Mouse (Mus musculus) forebrain, embryonic 13.5 days (tissue): ENCODE results near the gene Rcbtb2. TPM values are rescaled to one million over a fixed set of nuclear protein-coding genes. Genes with fewer than 3 reads are reported as not detected.
A peak's percentile ranks its signal among the peaks of the same experiment; 100 is the strongest.

Experiments used
- ATAC-seq: fragments of 200-750 bp; cut with Nextera tagmentation; 2 replicates; pipeline ENCODE4 v1.8.0; 2017
- H3K27ac ChIP-seq: fragments of 300-500 bp; sonication (generic); 2 replicates; pipeline ENCODE4 v1.5.1; 2015; ENCODE audit warnings: inconsistent platforms, mild to moderate bottlenecking, moderate library complexity
- H3K27me3 ChIP-seq: fragments of 300-500 bp; sonication (generic); 2 replicates; pipeline ENCODE4 v1.6.1; 2015; ENCODE audit warnings: mild to moderate bottlenecking, inconsistent platforms
- H3K36me3 ChIP-seq: fragments of 300-500 bp; sonication (generic); 2 replicates; pipeline ENCODE4 v1.6.1; 2015; ENCODE audit warnings: mild to moderate bottlenecking, inconsistent platforms; ENCODE audit not compliant: poor library complexity, severe bottlenecking
- H3K4me1 ChIP-seq: fragments of 300-500 bp; sonication (generic); 2 replicates; pipeline ENCODE4 v1.6.1; 2015; ENCODE audit warnings: inconsistent platforms
- H3K4me2 ChIP-seq: fragments of 300-500 bp; sonication (generic); 2 replicates; pipeline ENCODE4 v1.6.1; 2015; ENCODE audit warnings: inconsistent platforms, mild to moderate bottlenecking, moderate library complexity
- H3K4me3 ChIP-seq: fragments of 300-500 bp; sonication (generic); 2 replicates; pipeline ENCODE4 v1.5.1; 2015; ENCODE audit warnings: mild to moderate bottlenecking, inconsistent platforms
- H3K9ac ChIP-seq: fragments of 300-500 bp; sonication (generic); 2 replicates; pipeline ENCODE4 v1.6.1; 2015; ENCODE audit warnings: mild to moderate bottlenecking, inconsistent platforms
- H3K9me3 ChIP-seq: fragments of 300-500 bp; sonication (generic); replicated peaks from 2 replicates; pipeline ENCODE4 v1.6.1; 2016; ENCODE audit warnings: inconsistent platforms
- WGBS: fragments of 180-500 bp; shearing (Covaris S2); methylation state at CpG from one replicate; pipeline ENCODE4 v1.1.7; 2015; 5-methylcytosine and 5-hydroxymethylcytosine counted together
- polyA plus RNA-seq: library from polyadenylated mRNA; unstranded; fragments of >200 nt; fragmentation: Nextera tagmentation; extraction: Ambion mirVana; gene quantifications from 2 replicates; pipeline ENCODE4 v1.2.1, GENCODE M21; 2015

The Rcbtb2 gene
- polyA plus RNA-seq, 1 experiment from 2014 or later, result 111 TPM

DNA sequence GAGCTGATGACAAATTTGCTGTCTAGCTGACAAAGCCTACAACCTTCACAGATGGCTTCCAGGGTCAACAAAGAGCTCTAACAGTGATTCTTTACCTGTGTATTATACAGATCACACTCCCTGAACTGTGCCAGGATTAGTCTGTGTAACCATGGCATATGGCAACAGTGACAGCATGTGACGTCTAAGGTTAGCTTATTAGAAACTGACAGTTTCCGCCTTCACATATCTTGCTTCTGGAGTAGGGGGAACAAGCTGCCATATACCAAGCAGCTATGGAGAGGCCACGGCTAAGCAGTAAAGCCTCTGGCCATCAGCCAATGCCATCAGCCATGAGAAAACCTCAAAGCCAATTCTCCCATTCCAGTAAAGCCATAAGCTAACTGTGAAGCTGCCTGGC is 103.5 kb downstream of the Rcbtb2 start:
- WGBS, result 60% methylated on average over 3 of the region's 3 CpGs
- peak; percentile 70 for ATAC-seq
- Histone ChIP-seq H3K27me3 (no peaks in the 10 kb centered on the region), H3K36me3 (peaks cover 3% of the 10 kb centered on the region; the same call in 1 of the 2 replicates), H3K4me1 (peaks cover 17% of the 10 kb centered on the region), H3K9me3 (no peaks in the 10 kb centered on the region), H3K4me2 (no peak overlapping the region), H3K27ac (peak overlapping the region; percentile 7; the same call in 1 of the 2 replicates), H3K4me3 (no peak overlapping the region), H3K9ac (no peak overlapping the region)

DNA sequence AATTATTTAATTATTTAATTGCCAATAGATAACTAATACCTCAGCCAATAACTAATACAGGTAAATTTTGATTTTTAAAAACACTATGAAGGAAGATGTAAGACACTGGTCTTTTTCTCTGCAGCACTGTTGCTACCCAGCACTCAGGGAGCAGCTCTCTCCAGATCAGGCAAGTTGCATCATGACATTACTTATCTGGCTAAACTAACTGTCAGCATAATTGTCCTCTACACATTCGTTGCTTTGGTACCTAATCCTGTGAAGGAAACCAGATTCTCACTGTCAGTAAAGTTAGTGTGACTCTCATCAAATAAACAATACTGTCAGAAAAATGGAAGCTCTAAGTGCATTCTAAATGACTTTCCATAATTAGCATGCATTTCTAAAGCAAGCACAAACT is 104.0 kb downstream of the Rcbtb2 start:
- Histone ChIP-seq H3K9me3 (no peaks in the 10 kb centered on the region), H3K4me1 (peaks cover 22% of the 10 kb centered on the region), H3K27ac (no peak overlapping the region), H3K9ac (no peak overlapping the region), H3K36me3 (peaks cover 3% of the 10 kb centered on the region; the same call in 1 of the 2 replicates), H3K4me2 (no peak overlapping the region), H3K27me3 (no peaks in the 10 kb centered on the region), H3K4me3 (no peak overlapping the region)
- 30% methylated on average over 1 of the region's 1 CpGs for WGBS
- ATAC-seq, result no peak; the same call in 1 of the 2 replicates

DNA sequence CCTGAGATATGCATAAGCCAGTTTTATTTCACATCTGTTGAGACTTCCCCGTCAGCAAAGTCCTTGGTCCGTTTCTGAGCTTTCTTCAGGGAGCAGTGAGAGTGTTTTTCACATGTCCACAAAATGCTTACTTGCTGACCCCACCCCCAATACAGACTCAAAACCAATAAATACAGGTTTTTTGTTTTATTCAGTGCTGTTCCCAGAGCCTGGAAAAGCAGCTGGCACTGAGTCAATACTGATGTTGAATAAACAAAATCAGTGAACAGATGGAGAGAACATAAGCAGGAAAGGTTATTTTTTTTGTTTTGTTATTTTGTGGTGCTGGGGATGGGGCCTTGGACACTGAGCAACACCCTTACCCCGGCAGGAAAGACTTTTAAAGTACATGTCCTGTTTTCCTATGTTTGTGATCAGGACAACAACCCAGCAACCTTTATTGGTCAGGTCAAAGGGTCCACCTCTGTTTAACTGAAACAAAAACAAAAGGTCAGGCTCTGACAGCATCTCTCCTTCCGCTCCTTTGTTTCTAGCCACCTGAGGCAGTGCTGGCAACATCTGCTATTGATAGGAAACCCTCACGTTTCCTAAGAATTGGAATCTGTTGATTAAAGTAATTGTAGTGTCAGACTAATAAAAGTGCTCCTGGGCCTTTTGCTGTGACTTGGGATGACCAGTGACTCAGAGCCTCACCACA is 108.6 kb downstream of the Rcbtb2 start:
- Histone ChIP-seq H3K4me2 (no peak overlapping the region), H3K36me3 (peaks cover 3% of the 10 kb centered on the region; the same call in 1 of the 2 replicates), H3K9me3 (no peaks in the 10 kb centered on the region), H3K27ac (no peak overlapping the region), H3K27me3 (no peaks in the 10 kb centered on the region), H3K4me1 (peaks cover 24% of the 10 kb centered on the region), H3K9ac (no peak overlapping the region), H3K4me3 (no peak overlapping the region)
- 17% methylated on average over 5 of the region's 5 CpGs for WGBS
- ATAC-seq, result no peak

DNA sequence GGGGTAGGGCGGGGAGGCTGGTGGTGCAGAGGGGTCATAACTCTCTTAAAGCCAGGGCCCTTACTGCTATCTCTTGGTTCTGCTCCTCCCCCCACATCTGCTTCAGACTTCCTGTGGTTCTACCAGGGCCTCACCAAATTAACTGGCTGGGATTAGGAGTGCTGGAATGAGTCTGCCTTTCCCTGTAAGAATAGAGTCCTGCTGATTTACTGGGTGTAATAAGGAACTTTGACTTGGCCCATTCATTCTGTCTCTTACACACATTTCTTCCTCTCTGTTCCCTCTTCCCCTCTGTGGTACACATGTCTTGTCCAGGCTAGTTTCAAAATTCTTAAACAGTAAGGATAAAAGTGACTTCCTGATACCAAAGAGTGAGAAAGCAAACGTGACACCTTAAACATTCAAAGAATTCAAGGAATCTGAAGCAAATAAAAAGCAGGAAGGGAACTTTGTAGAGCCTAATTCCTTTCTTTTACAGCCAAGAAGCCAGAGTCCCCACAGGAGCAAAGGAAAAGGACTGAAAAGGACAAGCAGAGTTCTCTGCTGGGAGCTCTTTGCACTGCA is 111.7 kb downstream of the Rcbtb2 start:
- Histone ChIP-seq H3K9me3 (no peaks in the 10 kb centered on the region), H3K27ac (peak overlapping the region; percentile 5; the same call in 1 of the 2 replicates), H3K4me3 (no peak overlapping the region), H3K4me2 (no peak overlapping the region), H3K36me3 (peaks cover 3% of the 10 kb centered on the region; the same call in 1 of the 2 replicates), H3K9ac (no peak overlapping the region), H3K27me3 (no peaks in the 10 kb centered on the region), H3K4me1 (peaks cover 24% of the 10 kb centered on the region)
- no peak for ATAC-seq
- 20% methylated on average over 2 of the region's 2 CpGs for WGBS

DNA sequence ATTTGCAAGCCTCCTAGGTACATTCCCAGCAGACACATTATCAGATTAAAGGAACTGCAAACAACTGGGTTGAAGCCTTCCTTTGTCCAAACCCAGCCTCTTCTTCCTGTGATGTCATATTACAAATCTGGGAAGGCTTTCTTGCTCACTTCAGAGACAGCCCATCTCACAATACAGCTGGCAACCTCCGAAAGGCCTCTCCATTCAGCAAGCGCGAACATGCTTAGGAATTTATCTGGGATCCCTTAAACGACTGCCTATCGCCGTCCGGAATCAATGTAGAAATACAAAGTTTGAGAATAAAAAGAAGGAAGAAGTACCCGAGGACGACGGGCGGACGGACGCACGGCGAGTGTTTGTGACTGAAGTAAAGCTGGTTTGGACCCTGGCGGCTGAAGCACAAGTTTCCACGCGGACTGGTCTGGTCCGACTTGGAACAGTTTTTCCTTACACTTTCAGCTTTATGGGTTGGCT is 115.0 kb downstream of the Rcbtb2 start, which contains the start of gene Lpar6:
Lpar6 (plus strand) TSS at position 48 of the 474 bp plus-strand sequence.
- H3K36me3 ChIP-seq, result no peaks in the 10 kb centered on the region
- peak within 1 kb of the TSS; percentile 57 for H3K4me3 ChIP-seq
- H3K9me3 ChIP-seq, result no peaks in the 10 kb centered on the region
- peaks cover 14% of the 10 kb centered on the region for H3K4me1 ChIP-seq
- no peaks in the 10 kb centered on the region for H3K27me3 ChIP-seq
- 1% methylated on average over 19 of the region's 19 CpGs for WGBS
- ATAC-seq, result peak; percentile 89
- peak within 1 kb of the TSS; percentile 83 for H3K27ac ChIP-seq
- peak within 1 kb of the TSS; percentile 66 for H3K4me2 ChIP-seq
- peak within 1 kb of the TSS; percentile 74 for H3K9ac ChIP-seq

DNA sequence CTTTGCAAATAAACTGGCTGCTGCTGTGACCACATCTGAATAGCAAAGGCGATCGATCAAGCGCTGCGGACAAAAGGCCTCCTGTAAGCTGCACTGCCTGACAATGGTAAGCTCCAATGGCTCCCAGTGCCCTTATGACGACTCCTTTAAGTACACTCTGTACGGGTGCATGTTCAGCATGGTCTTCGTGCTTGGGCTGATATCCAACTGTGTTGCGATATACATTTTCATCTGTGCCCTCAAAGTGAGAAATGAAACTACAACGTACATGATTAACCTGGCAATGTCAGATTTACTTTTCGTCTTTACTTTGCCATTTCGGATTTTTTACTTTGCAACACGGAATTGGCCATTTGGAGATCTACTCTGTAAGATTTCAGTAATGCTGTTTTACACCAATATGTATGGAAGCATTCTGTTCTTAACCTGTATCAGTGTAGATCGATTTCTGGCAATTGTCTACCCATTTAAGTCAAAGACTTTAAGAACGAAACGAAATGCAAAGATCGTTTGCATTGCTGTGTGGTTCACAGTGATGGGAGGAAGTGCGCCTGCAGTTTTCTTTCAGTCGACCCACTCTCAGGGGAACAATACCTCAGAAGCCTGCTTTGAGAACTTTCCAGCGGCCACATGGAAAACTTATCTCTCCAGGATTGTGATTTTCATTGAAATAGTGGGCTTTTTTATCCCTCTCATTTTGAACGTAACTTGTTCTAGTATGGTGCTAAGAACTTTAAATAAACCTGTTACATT is 115.8 kb downstream of the Rcbtb2 start:
- peak; percentile 88 for ATAC-seq
- Histone ChIP-seq H3K4me3 (peak overlapping the region; percentile 57), H3K27me3 (no peaks in the 10 kb centered on the region), H3K4me1 (peaks cover 14% of the 10 kb centered on the region), H3K27ac (peak overlapping the region; percentile 83), H3K4me2 (peak overlapping the region; percentile 66), H3K9ac (peak overlapping the region; percentile 74), H3K9me3 (no peaks in the 10 kb centered on the region), H3K36me3 (no peaks in the 10 kb centered on the region)
- under 1% methylated on average over 20 of the region's 20 CpGs for WGBS

DNA sequence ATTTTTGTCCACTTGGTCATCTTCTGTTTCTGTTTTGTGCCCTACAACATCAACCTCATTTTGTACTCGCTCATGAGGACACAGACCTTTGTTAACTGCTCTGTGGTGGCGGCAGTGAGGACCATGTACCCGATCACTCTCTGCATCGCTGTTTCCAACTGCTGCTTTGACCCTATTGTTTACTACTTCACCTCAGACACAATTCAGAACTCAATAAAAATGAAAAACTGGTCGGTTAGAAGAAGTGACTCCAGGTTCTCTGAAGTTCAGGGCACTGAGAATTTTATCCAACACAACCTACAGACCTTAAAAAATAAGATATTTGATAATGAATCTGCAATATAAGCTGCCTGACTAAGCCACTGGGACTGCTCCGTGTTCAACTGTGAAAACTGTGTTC is 116.5 kb downstream of the Rcbtb2 start:
- Histone ChIP-seq H3K4me1 (peaks cover 12% of the 10 kb centered on the region), H3K4me3 (peak overlapping the region; percentile 57), H3K36me3 (no peaks in the 10 kb centered on the region), H3K4me2 (peak overlapping the region; percentile 66), H3K9ac (peak overlapping the region; percentile 74), H3K27me3 (no peaks in the 10 kb centered on the region), H3K27ac (peak overlapping the region; percentile 83; the same call in 1 of the 2 replicates), H3K9me3 (no peaks in the 10 kb centered on the region)
- peak; percentile 60; the same call in 1 of the 2 replicates for ATAC-seq
- 0% methylated on average over 6 of the region's 6 CpGs for WGBS

DNA sequence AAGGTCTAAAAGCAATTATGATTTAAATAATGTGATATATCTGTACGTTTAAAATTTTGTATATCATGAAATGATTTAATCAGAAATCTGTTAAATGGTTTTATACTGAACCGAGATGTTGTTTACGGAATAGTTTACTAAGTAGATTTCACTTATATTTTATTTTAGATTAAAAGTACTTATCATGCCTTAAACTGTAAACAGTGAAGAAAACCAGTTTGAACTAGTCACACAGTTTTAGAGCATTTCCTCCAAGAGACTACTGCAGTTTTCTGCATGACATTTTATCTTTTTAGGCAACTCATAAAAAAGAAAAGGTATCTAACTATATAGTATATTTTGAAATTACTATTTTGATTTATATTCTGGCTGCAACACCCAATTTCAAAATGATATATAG is 117.0 kb downstream of the Rcbtb2 start:
- Histone ChIP-seq H3K27me3 (no peaks in the 10 kb centered on the region), H3K9me3 (no peaks in the 10 kb centered on the region), H3K4me2 (no peak overlapping the region), H3K9ac (no peak overlapping the region), H3K36me3 (no peaks in the 10 kb centered on the region), H3K4me3 (peak overlapping the region; percentile 25; the same call in 1 of the 2 replicates), H3K4me1 (peaks cover 9% of the 10 kb centered on the region), H3K27ac (no peak overlapping the region)
- ATAC-seq, result no peak
- WGBS, result 46% methylated on average over 3 of the region's 3 CpGs

DNA sequence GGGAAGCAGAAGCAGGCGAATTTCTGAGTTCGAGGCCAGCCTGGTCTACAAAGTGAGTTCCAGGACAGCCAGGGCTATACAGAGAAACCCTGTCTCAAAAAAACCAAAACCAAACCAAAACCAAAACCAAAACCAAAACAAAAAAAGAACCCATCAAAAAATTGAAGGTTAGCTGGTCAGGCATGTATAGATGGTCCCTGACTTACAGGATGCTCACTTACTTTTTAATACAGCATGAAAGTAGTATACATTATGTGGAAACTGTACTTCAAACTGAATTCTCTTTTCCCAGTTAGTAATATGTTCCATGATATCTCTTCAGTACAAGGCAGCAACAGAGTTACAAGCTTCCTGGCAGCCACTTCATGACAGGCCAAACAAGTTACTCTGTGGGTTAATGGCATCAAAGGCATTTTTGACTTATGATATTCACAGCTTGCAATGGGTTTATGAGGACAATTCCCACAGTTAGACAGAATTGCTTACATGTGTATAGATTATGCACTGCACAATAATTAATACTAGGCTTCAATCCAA is 121.3 kb downstream of the Rcbtb2 start:
- no peak for ATAC-seq
- Histone ChIP-seq H3K4me3 (no peak overlapping the region), H3K36me3 (no peaks in the 10 kb centered on the region), H3K4me2 (no peak overlapping the region), H3K9me3 (no peaks in the 10 kb centered on the region), H3K9ac (no peak overlapping the region), H3K4me1 (no peaks in the 10 kb centered on the region), H3K27me3 (no peaks in the 10 kb centered on the region), H3K27ac (no peak overlapping the region)
- 92% methylated on average over 2 of the region's 2 CpGs for WGBS

DNA sequence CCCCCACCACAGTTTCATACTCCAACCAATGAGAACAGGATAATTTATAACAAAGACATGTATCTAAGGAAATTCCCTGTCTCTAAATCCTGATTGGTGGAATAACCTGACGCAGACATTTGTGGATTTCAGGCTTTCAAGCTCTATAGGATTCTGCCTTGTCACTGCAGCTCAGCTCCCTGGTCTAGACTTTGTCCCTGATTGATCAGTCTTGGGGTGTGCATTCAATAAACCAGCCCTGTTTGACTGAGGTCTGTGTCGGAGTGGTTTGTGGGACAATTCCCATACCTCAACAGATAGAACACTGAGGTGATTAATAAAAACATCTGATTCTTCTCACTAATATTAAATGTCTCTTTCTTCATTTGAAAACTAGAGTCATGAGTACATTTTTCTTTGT is 127.2 kb downstream of the Rcbtb2 start:
- Histone ChIP-seq H3K9ac (no peak overlapping the region), H3K27ac (no peak overlapping the region), H3K4me2 (no peak overlapping the region), H3K4me3 (no peak overlapping the region), H3K27me3 (no peaks in the 10 kb centered on the region), H3K36me3 (no peaks in the 10 kb centered on the region), H3K4me1 (no peaks in the 10 kb centered on the region), H3K9me3 (no peaks in the 10 kb centered on the region)
- ATAC-seq, result no peak
- 98% methylated on average over 2 of the region's 2 CpGs for WGBS

DNA sequence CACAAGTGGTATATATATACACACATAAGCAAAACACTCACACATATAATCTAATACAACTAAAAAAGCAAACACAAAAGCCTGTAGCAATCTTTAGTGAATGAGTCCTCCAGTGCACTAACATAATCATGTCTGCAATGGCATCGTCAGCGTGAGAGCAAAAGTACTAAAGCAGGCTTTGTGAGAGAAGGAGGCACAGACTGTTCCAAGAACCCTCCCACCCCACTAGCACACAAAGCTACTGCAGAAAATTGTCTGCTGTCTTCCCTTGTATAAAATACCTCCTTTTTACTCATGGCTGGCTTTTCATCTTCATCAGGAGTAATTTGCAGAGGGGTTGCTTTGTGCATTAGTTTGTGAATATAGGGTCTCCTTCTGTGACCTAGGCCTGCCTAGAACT is 129.4 kb downstream of the Rcbtb2 start:
- ATAC-seq, result no peak
- no peak overlapping the region for H3K9ac ChIP-seq
- no peaks in the 10 kb centered on the region for H3K4me1 ChIP-seq
- H3K4me2 ChIP-seq, result no peak overlapping the region
- H3K9me3 ChIP-seq, result no peaks in the 10 kb centered on the region
- no peaks in the 10 kb centered on the region for H3K27me3 ChIP-seq
- no peak overlapping the region for H3K4me3 ChIP-seq
- no peak overlapping the region for H3K27ac ChIP-seq
- 49% methylated on average over 2 of the region's 2 CpGs for WGBS
- no peaks in the 10 kb centered on the region for H3K36me3 ChIP-seq
